Mouse (Mus musculus) c-Kit-positive CD71-negative TER-119-negative erythroid progenitor cells, embryonic 14.5 days (primary cell): Measurements from ENCODE around the gene Gm49321.

Experiments
- DNase-seq: peaks from one replicate; pipeline ENCODE4 v3.0.0-alpha.2; 2013; ENCODE audit warnings: low read depth

The Gm49321 gene

GRCm38 (mm10) chr12:74014739-74015270 is 77.4 kb downstream of the Gm49321 start:
- DNase-seq: peak; percentile 46

DNA sequence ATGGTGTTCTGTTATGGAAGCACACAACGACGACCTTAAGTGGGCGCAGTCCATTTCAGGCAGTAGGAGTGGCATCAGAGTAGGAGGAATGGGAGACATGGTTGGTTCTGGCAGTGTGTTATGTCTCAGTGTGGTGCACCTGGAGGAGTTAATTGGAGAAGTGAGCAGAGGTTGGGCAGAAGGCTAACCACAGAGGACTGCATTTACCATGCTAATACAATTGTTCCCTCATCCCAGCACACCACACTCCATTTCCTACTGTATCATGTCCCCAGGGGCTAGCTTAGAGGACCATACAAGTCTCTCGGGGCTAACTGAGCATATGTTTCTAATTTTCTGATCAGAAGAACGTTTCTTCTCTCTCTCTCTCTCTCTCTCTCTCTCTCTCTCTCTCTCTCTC is 78.0 kb downstream of the Gm49321 start:
- DNase-seq: no peak
